Mouse (Mus musculus) left cerebral cortex, postnatal 36 days (tissue): ENCODE results near the gene Gm11541. TPM values are rescaled to one million over a fixed set of nuclear protein-coding genes. Genes with fewer than 3 reads are reported as not detected.

Experiments
- DNase-seq, 2 experiments: peaks; one replicate each; pipeline ENCODE4 v3.0.0; 2021 to 2022; ENCODE audit warnings: low spot score in 2 of 2, mixed read lengths in 1 of 2
- intact Hi-C: fragments of 180-260 bp; cut with DNase I; formaldehyde crosslinking; loops from one replicate; pipeline ENCODE4 v1.15.1; 2025
- total RNA-seq, 2 experiments: library from RNA; stranded (reverse); gene quantifications; 2 replicates each; pipeline ENCODE4 v1.2.3; 2021

Gm11541 gene
- total RNA-seq = not detected

- no peak for DNase-seq
- intact Hi-C loops = no loop called here
Measured at GRCm38 (mm10) chr11:94704472-94704871, at the start of gene Gm11541. Gene Gm11541 (minus strand): TSS chr11:94704499.

GRCm38 (mm10) chr11:94752946-94753713, 48.8 kb upstream of the Gm11541 start:
- DNase-seq = no peak
- intact Hi-C loops = no loop called here

DNA sequence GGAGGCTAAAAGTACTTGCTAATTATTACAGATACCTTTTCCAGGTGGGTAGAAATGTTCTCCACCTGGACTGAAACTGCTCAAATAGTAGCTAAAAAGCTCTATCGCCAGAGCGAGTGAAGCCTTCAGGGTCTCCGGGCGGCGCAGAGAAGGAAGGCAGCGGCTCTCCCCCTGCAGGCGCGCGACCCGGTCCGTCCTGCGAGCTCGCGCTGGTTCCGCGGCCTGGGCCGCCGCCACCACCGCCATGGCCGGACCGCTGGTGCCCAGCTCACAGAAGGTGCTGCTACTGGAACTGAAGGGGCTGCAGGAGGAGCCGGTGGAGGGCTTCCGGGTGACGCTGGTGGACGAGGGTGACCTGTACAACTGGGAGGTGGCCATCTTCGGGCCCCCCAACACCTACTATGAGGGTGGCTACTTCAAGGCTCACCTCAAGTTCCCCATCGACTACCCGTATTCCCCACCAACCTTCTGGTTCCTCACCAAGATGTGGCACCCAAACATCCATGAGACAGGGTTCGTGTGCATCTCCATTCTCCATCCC, 37.5 kb upstream of the Gm11541 start, which contains the start of gene Cdc34b:
Gene Cdc34b, plus strand, starts transcription at position 51 of the 541 bp plus-strand sequence.
- intact Hi-C loops = no loop called here
- DNase-seq = no peak

- intact Hi-C loops = no loop called here
- DNase-seq = no peak
Measured at GRCm38 (mm10) chr11:94735746-94736145, 31.4 kb upstream of the Gm11541 start.

DNA sequence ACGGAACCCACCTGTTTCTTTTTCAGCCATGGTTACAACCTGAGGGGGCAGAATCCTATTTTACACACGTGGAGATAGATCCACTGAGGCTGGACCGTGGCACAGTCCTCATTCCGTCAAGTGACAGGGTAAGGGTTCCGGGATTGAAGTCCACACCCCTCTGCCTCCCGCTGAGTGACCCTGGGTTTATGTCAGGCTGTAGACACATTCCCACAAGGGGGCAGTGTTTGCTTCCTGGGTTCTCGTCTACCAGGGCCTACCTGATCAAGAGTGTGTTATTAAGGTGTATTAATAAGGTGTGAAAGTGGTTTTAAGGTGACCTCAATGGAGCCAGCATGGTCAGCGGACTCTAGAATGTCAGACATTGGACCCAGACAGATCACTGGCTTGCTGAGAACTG, 28.5 kb upstream of the Gm11541 start:
- DNase-seq = no peak
- intact Hi-C loops = no loop called here

- intact Hi-C loops = loop anchor here (1.0 kb wide), 1 partner anchor 206 kb away; no protein-coding TSS in a partner anchor
- no peak for DNase-seq
Measured at GRCm38 (mm10) chr11:94731229-94731628, 26.9 kb upstream of the Gm11541 start.

DNA sequence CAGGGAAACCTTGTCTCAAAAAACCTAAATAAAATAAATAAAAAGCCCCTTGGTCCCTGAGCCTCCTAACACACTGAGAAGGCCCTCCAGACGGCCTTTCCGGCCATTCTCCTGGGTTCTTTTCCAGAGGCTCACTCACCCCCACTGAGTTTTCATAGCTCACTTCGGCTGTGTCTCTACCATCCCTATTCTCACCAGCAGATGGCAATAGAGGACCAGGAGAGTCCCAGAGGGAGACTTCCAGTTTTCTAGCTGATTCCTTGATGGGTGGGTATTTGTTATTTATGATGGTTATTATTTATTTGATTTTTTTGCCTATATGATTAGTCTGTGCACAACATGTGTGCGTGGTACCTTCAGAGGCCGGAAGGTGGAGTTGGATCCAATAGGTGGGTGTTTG, 26.0 kb upstream of the Gm11541 start:
- DNase-seq = peak; percentile 35 to 67
- intact Hi-C loops = loop anchor here (1.0 kb wide), 1 partner anchor 56 kb away; no protein-coding TSS in a partner anchor

- intact Hi-C loops = no loop called here
- DNase-seq = no peak
Measured at GRCm38 (mm10) chr11:94729565-94729964, 25.3 kb upstream of the Gm11541 start.

DNA sequence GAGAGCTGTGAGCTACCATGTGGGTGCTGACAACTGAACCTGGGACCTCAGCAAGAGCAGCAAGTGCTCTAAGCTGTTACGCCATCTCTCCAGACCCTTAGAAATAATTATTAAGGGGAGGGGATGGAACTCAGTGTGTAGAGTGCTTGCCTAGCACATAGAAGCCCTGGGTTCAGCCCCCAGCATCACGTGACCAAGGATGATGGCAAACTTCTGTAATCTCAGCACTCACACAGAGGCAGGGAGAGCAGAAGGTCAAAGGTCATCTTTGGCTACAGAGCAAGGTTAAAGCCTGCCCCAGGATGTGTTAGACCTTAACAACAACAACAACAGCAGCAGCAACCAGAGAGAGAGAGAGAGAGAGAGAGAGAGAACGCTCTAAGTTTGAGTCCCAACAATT, 24.2 kb upstream of the Gm11541 start:
- intact Hi-C loops = no loop called here

GRCm38 (mm10) chr11:94727306-94727705, 23.0 kb upstream of the Gm11541 start:
- no peak for DNase-seq
- intact Hi-C loops = no loop called here

More for the DNA sequence above, 24.2 kb upstream of the Gm11541 start:
- no peak for DNase-seq

DNA sequence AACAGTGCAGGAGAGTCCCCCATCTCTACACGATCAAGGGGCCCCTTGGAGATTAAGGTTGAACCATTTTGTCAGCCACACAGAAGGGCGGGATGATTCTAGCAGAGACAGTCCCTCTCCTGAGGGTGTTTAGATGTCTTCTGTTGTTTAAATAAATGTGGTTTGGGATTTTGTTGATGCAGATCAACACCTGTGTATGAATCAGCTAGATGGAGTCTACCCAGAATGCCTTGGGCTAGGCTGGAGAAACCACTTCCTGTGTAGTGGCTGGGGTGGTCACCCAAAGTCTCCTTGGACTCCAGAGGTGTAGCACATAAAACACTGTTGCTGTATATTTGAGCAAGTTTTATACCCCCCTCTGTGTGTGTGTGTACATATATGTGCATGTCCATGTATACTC, 14.9 kb upstream of the Gm11541 start:
- no peak for DNase-seq
- intact Hi-C loops = no loop called here

GRCm38 (mm10) chr11:94718113-94718909, 14.0 kb upstream of the Gm11541 start:
- DNase-seq = no peak
- intact Hi-C loops = no loop called here

- intact Hi-C loops = no loop called here
- DNase-seq = no peak
Measured at GRCm38 (mm10) chr11:94717239-94717638, 12.9 kb upstream of the Gm11541 start.

DNA sequence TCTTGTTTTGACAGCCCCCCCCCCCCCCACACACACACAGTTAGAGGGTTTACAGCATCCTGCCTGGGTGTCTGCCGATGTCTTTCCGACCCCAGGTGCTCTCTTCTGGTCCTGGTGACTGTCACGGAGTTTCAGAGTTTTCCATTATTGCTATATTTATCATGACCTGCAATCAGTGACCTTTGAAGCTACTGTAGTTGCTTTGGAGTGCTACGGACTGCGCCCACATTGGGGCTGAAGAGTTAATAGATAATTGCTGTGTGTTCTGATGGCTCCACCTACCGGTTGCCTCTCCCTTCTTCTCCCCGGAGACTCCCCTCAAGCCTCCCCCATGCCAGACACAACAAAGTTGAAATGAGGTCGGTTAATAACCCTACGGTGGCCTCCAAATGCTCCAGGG, 12.5 kb upstream of the Gm11541 start:
- intact Hi-C loops = no loop called here
- no peak for DNase-seq

DNA sequence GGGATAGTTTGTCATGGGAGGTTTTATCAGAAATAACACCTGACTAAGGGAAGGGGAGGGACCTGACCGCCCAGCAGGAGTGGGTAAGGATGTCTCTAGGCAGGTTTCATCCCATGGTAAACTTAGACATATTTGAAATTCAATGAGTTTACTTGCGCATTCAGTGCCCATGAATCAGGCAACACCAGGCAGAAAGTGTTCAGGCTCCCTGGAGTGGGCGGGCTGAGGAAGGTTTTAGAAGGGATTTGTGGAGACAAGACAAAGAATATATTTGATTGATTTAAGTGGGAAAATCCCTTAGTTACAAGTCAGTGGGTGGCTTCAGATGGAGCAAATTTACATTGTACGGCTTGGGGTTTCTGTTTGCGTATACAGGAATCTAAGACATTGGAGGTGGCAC, 11.3 kb upstream of the Gm11541 start:
- intact Hi-C loops = no loop called here
- peak; percentile 19 to 38 for DNase-seq

DNA sequence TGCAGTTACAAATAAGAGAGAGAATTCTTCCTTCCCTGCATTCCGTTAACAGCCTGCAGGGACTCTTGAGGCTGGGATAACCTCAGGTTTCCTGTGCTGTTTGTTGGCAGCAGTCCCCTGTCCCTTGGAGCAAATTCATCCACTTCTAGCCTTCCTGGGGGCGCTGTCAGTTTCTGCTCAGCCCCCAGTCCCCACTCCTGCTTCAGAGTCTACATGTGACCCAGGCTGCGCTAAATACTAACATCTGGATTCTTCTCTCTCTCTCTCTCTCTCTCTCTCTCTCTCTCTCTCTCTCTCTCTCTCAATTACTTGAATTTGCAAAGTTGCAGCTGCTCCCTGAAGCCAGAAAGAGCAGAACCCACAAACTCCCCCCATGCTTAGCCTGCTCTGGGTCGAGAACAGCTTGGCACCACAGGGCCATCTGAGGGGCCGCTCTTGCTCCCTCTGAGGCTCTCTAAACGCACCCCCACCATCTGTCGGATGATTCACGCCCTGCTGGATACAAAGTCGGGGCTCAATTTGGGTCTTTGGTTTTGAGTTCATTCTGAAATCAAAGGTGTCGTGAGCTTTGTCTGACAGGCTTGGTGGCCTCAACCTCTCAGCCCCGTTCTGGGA, 9.1 kb upstream of the Gm11541 start:
- no peak for DNase-seq
- intact Hi-C loops = no loop called here

- intact Hi-C loops = no loop called here
- no peak for DNase-seq
Measured at GRCm38 (mm10) chr11:94704020-94704419, 279 bp downstream of the Gm11541 start.

GRCm38 (mm10) chr11:94702216-94702610, 2.1 kb downstream of the Gm11541 start:
- intact Hi-C loops = no loop called here
- DNase-seq = no peak

DNA sequence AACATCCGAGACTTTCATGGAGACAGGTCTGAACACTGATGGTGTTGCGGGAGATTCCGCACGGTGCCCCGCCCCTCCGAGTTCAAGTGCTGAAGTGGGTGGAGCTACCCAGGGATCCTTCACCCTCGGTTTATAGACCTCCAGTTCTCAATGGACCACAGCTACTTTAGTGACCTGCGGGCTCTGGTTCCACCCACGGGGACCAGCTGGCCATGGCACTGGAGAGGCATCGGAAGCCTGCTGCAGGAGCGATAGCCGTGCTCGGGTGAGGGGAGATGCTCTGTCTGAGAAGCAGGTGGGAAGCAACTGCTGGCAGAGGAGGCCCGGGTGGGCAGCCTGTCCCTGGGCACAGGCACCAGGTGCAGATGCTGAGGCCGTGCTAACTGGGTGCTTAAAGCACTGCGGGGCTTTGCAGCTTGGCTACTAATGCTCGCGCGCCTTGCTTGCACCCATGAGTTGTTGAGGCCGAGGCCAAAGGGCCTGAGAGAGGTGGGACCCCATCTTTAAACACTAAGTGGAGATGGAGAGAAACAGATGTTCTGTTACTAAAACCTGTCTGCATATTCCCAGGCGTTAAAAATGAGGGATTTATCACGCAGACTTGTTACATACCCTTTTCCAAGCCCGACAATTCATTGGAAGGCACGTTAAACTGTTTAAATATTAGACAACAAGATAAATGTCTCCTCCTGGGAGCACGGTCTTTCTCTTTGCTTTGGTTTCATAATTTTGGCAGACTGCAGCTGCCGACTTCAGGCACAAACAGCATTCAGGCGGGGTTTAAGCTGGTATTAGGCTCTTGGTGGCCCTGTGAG, 2.7 kb downstream of the Gm11541 start:
- intact Hi-C loops = no loop called here
- DNase-seq = no peak
